Mouse (Mus musculus) gastrocnemius, adult 8-10 months (tissue): ENCODE measurements around the gene Smim1. TPM values are rescaled to one million over a fixed set of nuclear protein-coding genes. Genes with fewer than 3 reads are reported as not detected.

Source experiments
- DNase-seq, 2 experiments: peaks; one replicate each; pipeline ENCODE4 v3.0.0; 2022; ENCODE audit warnings: low spot score in 2 of 2
- total RNA-seq, 4 experiments: library from RNA; stranded (reverse); gene quantifications; 2 replicates each; pipeline ENCODE4 v1.2.4; 2022

Gene Smim1
- total RNA-seq, 4 experiments from 2014 or later = 0.46 to 3.4 (median 1.4) TPM

DNA sequence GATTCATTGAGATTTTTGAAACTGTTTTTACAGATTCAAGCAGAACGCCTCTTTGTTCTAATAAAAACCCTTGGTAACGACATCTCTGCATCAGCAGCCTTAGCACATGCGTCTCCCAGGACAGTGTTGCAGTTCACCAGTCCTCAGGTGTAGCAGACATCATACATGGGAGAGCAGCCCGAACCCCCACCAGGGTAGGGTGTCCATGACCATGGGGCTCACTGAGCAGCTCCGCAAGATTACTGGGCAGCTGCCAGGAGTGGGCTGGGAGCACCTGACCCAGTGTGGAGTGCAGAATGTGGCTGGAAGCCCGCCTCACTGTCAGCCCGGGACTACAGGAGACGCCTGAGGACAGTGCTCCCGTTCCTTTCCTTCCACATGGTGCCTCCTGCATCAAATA is 4.6 kb downstream of the Smim1 start:
- DNase-seq = no peak

DNA sequence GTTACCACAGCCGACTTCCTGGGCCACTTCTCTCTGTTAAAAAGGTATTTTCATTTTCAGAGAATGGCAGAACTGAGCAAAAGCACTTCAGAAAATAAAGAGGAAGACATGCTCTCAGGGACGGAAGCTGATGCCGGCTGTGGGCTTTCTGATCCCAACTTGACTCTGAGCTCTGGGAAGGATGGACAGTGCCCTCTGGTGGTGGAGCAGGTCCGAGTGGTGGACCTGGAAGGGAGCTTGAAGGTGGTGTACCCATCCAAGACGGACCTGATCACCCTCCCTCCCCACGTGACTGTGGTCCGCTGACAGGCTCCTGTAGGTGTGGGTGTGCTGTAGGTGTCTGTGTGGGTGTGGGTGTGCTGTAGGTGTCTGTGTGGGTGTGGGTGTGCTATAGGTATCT is 6.5 kb downstream of the Smim1 start:
- DNase-seq = no peak

DNA sequence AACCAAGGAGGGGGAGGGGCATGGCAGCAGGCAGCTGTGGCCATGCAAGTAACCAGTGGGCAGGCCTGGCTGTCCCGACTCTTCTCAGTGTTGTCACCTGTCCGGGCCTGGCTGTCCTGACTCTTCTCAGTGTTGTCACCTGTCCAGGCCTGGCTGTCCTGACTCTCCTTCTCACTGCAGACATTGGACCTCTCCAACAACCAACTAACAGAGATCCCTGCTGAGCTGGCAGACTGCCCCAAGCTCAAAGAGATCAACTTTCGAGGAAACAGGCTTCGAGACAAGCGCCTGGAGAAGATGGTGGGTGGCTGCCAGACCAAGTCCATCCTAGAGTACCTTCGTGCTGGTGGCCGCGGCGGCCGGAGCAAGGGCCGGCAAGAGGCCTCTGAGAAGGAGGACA is 10.6 kb downstream of the Smim1 start:
- peak; percentile 27 to 40 for DNase-seq

DNA sequence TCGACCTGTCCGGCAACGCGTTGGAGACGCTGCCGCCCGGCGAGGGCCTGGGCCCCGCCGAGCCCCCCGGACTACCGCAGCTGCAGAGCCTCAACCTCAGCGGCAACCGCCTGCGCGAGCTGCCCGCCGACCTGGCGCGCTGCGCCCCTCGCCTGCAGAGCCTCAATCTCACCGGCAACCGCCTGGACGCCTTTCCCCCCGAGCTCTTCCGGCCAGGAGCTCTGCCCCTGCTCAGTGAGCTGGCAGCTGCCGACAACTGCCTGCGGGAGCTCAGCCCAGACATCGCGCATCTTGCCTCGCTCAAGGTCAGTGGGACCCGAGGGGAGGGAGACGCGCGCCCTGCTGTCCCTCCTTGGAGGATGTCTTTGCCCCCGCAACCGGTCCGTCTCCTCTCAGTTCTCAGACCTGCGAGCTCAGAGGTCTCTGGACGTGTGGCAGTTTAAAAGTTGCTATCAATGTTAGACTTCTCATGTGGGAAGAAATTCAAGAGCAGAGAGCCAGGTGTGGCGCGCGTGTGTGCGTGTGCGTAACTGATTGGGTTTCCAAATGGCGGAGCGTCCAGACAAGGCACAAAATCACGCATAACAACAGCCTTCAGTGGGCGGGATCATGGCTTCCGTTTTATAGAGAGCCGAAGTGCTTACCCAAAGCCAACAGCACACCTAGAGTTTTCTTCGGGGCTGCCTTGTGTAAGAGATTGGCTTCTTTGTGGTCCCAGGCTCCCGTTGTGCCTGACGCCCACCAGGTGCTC is 13.7 kb downstream of the Smim1 start:
- DNase-seq = no peak

DNA sequence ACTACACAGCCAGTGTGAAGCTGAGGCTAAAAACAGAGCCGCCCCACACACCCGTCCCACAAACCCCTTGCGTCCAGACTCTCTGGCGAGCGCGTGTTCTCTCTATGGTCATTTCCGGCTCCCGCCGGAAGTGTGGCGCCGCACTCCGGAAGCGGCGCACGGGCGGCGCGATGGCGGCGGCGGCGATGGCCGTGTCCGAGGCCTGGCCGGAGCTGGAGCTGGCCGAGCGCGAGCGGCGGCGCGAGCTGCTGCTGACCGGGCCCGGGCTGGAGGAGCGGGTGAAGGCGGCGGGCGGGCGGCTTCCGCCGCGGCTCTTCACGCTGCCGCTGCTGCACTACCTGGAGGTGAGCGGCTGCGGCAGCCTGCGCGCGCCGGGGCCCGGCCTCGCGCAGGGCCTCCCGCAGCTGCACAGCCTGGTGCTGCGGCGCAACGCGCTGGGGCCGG is 14.4 kb downstream of the Smim1 start, which contains the start of gene Lrrc47:
Gene Lrrc47 (plus strand): TSS at position 86 of the 444 bp plus-strand sequence.
- DNase-seq = peak; percentile 50 to 77

DNA sequence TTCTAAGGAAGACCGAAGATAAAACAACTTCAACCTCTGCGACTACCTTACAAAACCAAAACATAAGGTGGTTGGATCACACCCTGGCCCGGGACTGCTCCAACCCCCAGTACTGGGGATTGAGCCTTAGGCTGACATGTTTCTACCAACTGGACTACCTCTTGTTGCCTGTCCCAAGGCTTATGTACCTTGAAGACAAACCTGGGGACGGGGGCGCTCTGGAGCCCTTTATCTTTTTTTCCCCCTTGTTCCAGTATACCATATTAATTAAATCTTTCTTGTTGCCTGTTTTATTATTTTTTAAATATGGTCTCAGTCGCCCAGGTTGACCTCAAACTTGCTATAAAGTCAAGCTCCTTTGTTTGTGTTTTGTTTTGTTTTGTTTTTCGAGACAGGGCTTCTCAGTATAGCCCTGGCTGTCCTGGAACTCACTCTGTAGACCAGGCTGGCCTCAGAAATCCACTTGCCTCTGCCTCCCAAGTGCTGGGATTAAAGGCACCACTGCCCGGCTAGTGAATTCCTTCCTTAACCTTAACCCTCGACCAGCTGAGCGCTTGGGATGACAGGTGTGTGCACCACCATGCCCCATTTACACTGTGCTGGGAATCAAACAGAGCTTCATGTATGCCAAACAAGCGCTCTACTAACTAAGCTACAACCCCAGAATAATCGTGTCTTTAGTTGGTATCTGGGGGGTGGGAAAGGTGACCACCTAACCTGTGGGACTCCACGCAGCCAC is 15.0 kb downstream of the Smim1 start:
- no peak for DNase-seq

DNA sequence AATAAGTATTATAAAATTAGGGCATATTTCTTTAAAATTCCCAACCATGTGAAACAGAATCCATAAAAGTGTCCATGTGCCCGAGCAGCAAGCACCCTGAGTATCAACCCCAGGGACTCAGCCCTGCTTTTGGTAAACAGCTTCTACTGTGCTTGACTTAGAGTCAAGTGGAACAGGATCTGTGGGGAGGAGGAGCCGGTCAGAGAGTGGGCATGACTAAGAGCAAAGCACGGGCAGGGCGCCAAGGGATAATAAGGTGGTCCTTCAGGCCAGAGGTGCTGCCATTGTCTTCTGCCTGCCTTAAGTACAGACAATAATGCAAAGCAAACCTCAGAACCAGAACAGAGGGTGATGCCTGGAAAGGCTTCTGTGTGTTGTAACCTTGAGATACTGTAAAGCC is 18.3 kb downstream of the Smim1 start:
- no peak for DNase-seq

DNA sequence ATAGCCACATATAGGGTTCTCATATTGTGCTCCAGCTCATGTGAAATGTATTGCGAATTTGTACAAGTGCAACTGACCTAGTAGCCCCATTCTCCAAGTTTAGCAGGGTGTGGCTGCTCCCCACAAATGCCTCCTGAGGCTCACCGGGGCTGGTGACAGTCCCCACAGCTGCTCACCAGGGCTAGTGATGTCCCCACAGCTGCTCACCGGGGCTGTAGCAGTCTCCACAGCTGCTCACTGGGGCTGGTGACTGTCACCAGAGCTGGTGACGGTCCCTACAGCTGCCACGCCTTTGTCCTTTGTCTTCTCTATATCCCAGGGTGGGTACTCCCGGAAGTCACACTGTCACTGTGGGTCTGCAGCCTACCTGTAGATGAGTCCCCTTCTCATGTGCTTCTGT is 19.8 kb downstream of the Smim1 start:
- DNase-seq = no peak

DNA sequence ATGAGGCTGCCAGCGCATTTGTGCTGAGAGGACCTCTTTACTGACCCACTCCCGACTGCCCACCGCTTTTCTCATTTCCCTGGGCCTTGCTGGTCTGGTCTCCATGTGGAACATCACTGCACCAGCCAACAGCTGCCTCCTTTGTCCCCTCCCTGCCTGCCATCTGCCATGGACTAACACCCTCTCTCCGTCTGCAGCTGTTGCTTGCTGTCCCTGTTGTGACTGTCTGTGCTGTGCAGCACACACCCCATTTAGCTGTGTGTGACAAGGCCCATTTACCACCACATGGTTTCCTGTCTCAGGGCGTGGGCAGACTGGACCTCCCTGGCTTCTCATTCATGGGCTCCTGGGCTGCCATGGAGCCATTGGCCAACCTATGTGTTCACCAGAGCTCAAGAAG is 20.5 kb downstream of the Smim1 start:
- no peak for DNase-seq

DNA sequence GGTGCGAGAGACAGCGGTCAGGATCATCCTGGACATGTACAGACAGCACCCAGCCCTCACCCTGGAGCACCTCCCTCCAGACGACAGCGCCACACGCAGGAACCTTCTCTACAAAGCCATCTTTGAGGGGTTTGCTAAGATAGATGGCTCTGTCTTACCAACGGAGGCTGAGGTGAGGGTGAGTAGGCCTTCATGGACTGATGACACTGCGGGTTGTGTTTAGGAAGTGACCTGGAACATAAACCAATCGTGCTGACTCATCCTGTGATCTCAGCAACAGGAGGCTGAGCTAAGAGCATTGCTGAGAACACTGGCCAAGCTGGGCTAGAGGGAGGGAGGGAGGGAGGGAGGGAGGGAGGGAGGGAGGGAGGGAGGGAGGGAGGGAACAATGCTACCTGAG is 32.5 kb downstream of the Smim1 start:
- no peak for DNase-seq

DNA sequence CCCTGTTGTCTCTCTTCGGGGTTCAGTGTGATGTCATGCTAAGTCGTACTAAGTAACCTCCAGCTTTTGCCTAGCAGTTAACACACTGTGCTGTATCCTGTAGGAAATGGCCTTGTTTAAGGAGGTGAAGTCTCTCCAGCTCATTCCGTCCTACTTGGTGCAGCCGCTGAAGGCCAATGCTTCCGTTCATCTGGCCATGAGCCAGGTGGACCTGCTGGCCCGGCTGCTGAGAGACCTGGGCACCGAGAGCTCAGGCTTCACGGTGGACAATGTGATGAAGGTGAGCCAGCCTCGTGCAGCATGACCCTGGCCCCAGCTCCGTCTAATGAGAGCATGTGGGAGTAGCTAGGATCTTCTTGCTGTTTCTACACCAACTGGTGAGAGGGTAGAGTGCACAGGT is 33.3 kb downstream of the Smim1 start:
- no peak for DNase-seq

DNA sequence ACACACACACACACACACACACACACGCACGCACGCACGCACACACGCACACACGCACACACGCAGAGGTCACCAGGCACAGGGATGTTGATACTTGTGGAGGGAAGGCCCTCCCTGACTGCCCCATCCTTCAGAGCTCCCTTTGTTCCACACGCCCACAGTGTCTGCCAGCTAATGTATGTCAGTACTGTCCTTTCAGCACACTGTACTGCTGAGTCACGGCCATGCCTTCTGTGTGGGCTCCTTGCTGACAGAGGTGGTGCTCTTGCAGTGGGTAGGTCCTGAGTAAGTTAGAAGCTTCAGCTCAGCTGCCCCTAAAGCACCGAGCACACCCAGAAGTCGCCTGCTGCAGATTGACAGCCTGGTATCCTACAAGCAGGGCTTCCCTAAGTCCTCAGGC is 45.6 kb downstream of the Smim1 start:
- DNase-seq = no peak

DNA sequence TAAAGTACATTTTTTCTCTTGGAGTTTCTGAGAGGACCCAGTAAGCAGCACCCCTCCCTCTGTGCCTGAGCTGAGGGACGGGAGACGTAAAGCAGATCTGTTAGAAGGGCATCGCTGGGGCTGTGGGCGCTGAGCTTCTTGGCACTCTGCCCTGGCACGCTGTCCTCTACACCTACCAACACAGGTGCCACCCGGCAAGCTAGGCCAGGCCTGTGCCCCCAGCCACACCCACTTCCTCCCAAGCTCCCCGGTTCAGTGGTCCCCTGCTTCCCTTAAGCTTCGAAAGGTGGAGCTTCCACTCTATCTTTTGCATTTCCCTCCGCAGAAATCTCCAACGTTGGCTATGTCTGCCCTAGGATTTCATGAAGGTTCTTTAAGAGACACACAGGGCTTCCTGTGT is 46.8 kb downstream of the Smim1 start:
- DNase-seq = no peak

DNA sequence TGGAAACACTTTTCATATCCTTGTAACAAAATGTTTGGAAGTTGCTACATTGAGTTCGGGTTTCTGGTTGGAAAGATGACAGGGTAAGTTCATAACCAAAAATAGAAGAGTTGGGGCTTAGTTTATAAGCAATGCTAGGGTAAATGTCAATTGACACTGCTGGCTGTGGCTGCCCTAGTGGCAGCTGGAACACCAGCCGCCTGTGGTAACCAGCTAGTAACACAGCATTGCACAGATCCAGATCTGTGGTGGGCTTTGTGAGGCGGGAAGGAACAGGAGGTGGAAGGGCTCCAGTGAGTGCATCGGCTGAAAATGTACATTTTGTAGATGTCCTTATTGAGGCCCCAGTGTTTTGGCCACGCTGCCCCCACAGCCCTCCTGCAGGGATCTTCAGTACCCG is 50.3 kb downstream of the Smim1 start:
- DNase-seq = no peak

DNA sequence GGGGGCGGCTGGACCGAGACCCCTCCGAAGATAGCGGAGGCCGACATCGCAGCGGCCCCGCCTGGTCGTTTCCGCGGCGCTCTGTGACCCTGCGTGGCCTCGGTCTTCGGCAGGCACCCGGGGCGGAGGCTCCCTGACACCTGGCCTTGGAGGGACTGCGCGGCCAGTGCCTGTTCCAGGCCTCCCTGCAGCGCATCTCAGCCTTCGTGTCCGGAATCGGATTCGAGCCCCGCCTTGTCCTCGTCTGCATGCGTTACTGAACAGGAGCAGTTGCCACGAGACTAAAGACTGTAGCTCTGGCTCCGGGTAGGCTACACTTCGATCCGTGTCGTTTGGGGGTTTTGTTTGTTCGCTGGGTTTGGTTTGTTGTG is 50.8 kb downstream of the Smim1 start:
- DNase-seq = no peak

DNA sequence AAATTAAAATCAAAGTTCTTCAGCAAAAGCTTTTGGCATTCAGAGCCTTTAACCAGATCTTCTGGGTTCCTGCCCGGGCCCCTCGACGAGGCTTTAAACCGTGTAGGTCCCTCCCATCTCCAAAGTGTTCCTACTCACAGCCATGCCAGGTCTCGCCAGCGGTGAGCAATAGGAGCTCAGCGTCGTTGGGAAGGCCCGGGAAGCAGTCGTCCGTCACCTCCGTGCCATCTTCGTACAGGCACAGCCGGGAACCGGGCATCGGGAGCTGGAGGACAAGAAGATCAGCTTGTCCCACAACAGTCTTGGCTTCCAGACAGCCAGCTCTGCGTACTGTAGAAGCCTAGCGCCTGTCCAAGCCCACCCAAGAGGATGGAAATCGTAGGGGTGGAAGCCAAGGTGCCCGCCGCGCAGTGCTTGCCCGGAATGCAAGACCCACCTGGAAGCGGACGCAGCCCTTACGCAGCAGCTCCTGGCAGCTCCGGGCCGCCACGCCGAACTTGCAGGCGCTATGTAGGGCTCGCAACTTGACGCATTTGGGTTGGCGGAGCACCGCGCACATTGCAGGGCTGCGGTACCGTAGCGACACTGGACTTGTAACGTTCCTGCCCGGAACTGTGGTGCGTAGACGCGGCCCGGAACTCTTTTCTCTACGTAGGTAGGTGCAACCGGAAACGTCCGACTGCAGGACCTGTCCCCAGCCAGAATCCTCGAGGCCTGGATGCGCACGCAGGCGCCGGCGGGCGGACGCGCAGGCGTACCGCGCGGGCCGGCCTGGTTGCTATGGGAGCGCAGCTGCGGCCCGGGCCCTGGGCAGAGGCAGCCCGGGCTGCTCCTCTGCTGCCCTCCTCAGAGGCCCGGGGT is 51.4 kb downstream of the Smim1 start, which contains the start of the genes Dffb and Cep104:
Gene Dffb (minus strand): TSS at position 696 of the 861 bp plus-strand sequence.
Gene Cep104 (plus strand): TSS at position 764 of the 861 bp plus-strand sequence.
- DNase-seq = peak; percentile 91

Other genes with a start within 250 kb of the Smim1 start
- 10 to 100 TPM; 17.1 to 20.3 (median 18.1) TPM for gene A430005L14Rik, start 69.0 kb downstream of the Smim1 start, total RNA-seq
- 1 to 10 TPM in 2 of 4 experiments, under 1 TPM in 2; 0.83 to 2.2 (median 1.1) TPM for gene Dffb, start 51.1 kb downstream of the Smim1 start, total RNA-seq
- 10 to 100 TPM; 28.2 to 34.0 (median 28.5) TPM for gene Cep104, start 51.0 kb downstream of the Smim1 start, total RNA-seq
- gene Lrrc47, start 14.5 kb downstream of the Smim1 start, total RNA-seq = 10 to 100 TPM; 19.4 to 29.8 (median 25.0) TPM
- gene Ccdc27, start 16.4 kb upstream of the Smim1 start, total RNA-seq = not detected
- not detected for gene Trp73, start 114.0 kb upstream of the Smim1 start, total RNA-seq
- gene Wrap73, start 116.1 kb upstream of the Smim1 start, total RNA-seq = 10 to 100 TPM; 10.4 to 12.8 (median 11.4) TPM
- gene Tprgl, start 134.4 kb upstream of the Smim1 start, total RNA-seq = 100 to 1,000 TPM in 2 of 4 experiments, 10 to 100 TPM in 2; 97.3 to 122 (median 108) TPM
- under 1 TPM; 0.21 to 0.67 (median 0.25) TPM for gene Megf6, start 144.5 kb upstream of the Smim1 start, total RNA-seq